Mouse (Mus musculus): Measurements from ENCODE around the gene Pak4.

- TF ChIP-seq CTCF (IDR thresholded peaks at IDR 0.05; ENCODE audit: control insufficient read depth, insufficient read depth, low read length) = no peak
- no peak for TF ChIP-seq POLR2A (IDR thresholded peaks at IDR 0.05; ENCODE audit: borderline replicate concordance, control insufficient read depth, low read depth, low read length)
Observed at GRCm38 (mm10) chr7:28586663-28587411, 11.1 kb downstream of the Pak4 start.

Measured in bone marrow, adult 2 months (tissue).